Mouse (Mus musculus): ENCODE data around the gene Armc2.

- no peak for TF ChIP-seq CTCF (IDR thresholded peaks at IDR 0.05; ENCODE audit: low read depth)
- no peak for TF ChIP-seq EP300 (IDR thresholded peaks at IDR 0.05; ENCODE audit: low read depth)
Observed at GRCm38 (mm10) chr10:41982821-41983220, 35.4 kb downstream of the Armc2 start.
